Mouse (Mus musculus) MEL (cell line): ENCODE measurements around the gene Tbc1d23.

Source experiments
- CTCF ChIP-seq, 3 experiments: IDR thresholded peaks in 2 of 3; conservative IDR thresholded peaks in 1 of 3; 2 replicates each; pipeline ENCODE4 v1.5.1; 2011 to 2012; ENCODE audit warnings: low read length in 3 of 3, low read depth in 2 of 3, mild to moderate bottlenecking in 2 of 3, improper control_type of control experiment in 1 of 3, inconsistent platforms in 1 of 3, mixed read lengths in 1 of 3, moderate library complexity in 1 of 3; ENCODE audit not compliant: control insufficient read depth in 1 of 3, insufficient read depth in 1 of 3, poor library complexity in 1 of 3, severe bottlenecking in 1 of 3
- EP300 ChIP-seq, 2 experiments: IDR thresholded peaks; 2 replicates each; pipeline ENCODE4 v1.6.1; 2011; ENCODE audit warnings: improper control_type of control experiment in 2 of 2, low read length in 2 of 2, low read depth in 1 of 2, mild to moderate bottlenecking in 1 of 2
- MAFK ChIP-seq: IDR thresholded peaks from 2 replicates; pipeline ENCODE4 v1.6.1; 2011; ENCODE audit warnings: low read depth, mild to moderate bottlenecking, low read length, improper control_type of control experiment, borderline replicate concordance
- POLR2A ChIP-seq, 2 experiments: IDR thresholded peaks; 2 replicates each; pipeline ENCODE4 v1.6.1; 2011 to 2012; ENCODE audit warnings: low read length in 2 of 2, mild to moderate bottlenecking in 2 of 2, control low read depth in 1 of 2, improper control_type of control experiment in 1 of 2, low read depth in 1 of 2, moderate library complexity in 1 of 2; ENCODE audit not compliant: control insufficient read depth in 1 of 2, insufficient read depth in 1 of 2, poor library complexity in 1 of 2
- RAD21 ChIP-seq: IDR thresholded peaks from 2 replicates; pipeline ENCODE4 v1.6.1; 2011; ENCODE audit warnings: mild to moderate bottlenecking, low read depth, low read length, improper control_type of control experiment
- ZKSCAN1 ChIP-seq: IDR thresholded peaks from 2 replicates; pipeline ENCODE4 v1.6.1; 2012; ENCODE audit warnings: low read depth, mild to moderate bottlenecking, inconsistent platforms, low read length, improper control_type of control experiment, moderate library complexity

GRCm38 (mm10) chr16:57151437-57151836 lies 79.9 kb downstream of the Tbc1d23 start:
- TF ChIP-seq RAD21 (no peak), POLR2A (IDR thresholded peaks at IDR 0.05; ENCODE audit: control insufficient read depth in 1 of 2, insufficient read depth in 1 of 2, low read depth in 1 of 2, low read length in 2 of 2, poor library complexity in 1 of 2) (no peak), CTCF (IDR thresholded peaks at IDR 0.05 in 2 of 3, conservative IDR thresholded peaks at IDR 0.05 in 1 of 3; ENCODE audit: control insufficient read depth in 1 of 3, insufficient read depth in 1 of 3, low read depth in 2 of 3, low read length in 3 of 3, poor library complexity in 1 of 3, severe bottlenecking in 1 of 3) (no peak), EP300 (IDR thresholded peaks at IDR 0.05; ENCODE audit: low read depth in 1 of 2, low read length in 2 of 2) (no peak), MAFK (no peak), ZKSCAN1 (no peak)
